Mouse (Mus musculus): ENCODE measurements around the gene Pirb. TPM values are rescaled to one million over a fixed set of nuclear protein-coding genes. Genes with fewer than 3 reads are reported as not detected.
"Not testable (repeated sequence)": the region's sequence is repeated elsewhere in the genome, so short reads cannot be mapped to it uniquely, and the experiment has no call there.

Gene Pirb
- 0.07 and 0.38 TPM in 2 replicates for polyA plus RNA-seq (2016; fragmentation: Nextera tagmentation; extraction: Ambion mirVana)

GRCm38 (mm10) chr7:3720268-3720667 lies at the start of gene Pirb:
TSS of gene Pirb (minus strand) at chr7:3720391.
- DNase-seq (ENCODE audit: low spot score); H3K4me3 ChIP-seq; H3K9me3 ChIP-seq; H3K36me3 ChIP-seq; H3K27ac ChIP-seq; H3K27me3 ChIP-seq (ENCODE audit: insufficient read depth, poor library complexity, severe bottlenecking); H3K4me1 ChIP-seq (replicated peaks): not testable (repeated sequence)
- WGBS: 64% methylated on average over 1 of the region's 3 CpGs

DNA sequence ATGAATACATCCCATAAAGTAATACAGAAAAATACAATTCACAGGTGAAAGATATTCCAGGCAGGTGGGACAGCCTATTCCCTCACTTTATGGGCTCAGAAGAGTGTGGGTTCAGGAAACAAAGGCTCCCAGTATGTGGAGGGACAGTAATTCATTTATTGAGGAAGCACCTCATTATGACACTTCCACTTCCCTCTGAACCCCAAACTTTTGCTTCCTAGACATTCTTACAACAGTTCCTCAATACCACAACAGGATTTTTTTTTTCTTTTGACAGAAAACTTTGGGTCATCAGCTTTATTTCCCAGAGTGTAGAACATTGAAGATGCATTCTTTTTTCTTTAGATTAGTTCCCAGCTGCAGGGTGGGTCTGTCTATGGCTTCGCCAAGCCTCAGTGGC lies 12.5 kb upstream of the Pirb start:
- not testable (repeated sequence) for DNase-seq (ENCODE audit: low spot score); H3K27me3 ChIP-seq (ENCODE audit: insufficient read depth, poor library complexity, severe bottlenecking); H3K4me3 ChIP-seq; H3K9me3 ChIP-seq; H3K27ac ChIP-seq; H3K36me3 ChIP-seq; H3K4me1 ChIP-seq (replicated peaks)
- WGBS: no CpG with 5 or more reads among the region's 1 CpGs

DNA sequence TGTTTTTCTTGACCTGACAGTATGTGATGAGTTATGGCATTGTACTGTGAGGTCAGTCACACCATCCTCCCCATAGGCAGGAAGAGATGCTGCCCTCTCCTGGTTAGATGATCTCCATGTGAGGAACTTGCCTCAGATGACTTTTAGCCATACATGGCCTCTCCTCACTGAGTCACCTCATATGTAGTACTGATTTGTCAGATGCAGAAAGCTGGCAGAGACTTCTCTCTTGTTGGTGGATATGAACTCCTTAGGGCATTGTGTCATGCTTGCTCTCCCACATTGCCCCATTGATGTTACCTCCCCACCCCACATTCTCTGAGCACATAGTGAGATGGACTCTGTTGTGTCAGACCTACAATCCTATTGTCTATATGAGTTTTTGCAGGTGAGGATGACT lies 5.3 kb upstream of the Pirb start:
- H3K27me3 ChIP-seq (ENCODE audit: insufficient read depth, poor library complexity, severe bottlenecking); DNase-seq (ENCODE audit: low spot score); H3K36me3 ChIP-seq; H3K4me1 ChIP-seq (replicated peaks); H3K9me3 ChIP-seq; H3K27ac ChIP-seq; H3K4me3 ChIP-seq: not testable (repeated sequence)

- WGBS: 70% methylated on average over 1 of the region's 1 CpGs
- DNase-seq (ENCODE audit: low spot score): no peak
- Histone ChIP-seq H3K4me1 (replicated peaks) (no peaks in the 10 kb centered on the region), H3K9me3 (no peaks in the 10 kb centered on the region), H3K27me3 (ENCODE audit: insufficient read depth, poor library complexity, severe bottlenecking) (no peaks in the 10 kb centered on the region), H3K27ac (no peak overlapping the region), H3K4me3 (no peak overlapping the region), H3K36me3 (no peaks in the 10 kb centered on the region)
Measured at GRCm38 (mm10) chr7:3715249-3715648, 4.9 kb downstream of the Pirb start.

- no peak overlapping the region for H3K4me3 ChIP-seq
- no peaks in the 10 kb centered on the region for H3K27me3 ChIP-seq (ENCODE audit: insufficient read depth, poor library complexity, severe bottlenecking)
- DNase-seq (ENCODE audit: low spot score): no peak
- H3K27ac ChIP-seq: no peak overlapping the region
- 53% methylated on average over 5 of the region's 5 CpGs for WGBS
- peaks cover 10% of the 10 kb centered on the region for H3K36me3 ChIP-seq
- no peaks in the 10 kb centered on the region for H3K9me3 ChIP-seq
- H3K4me1 ChIP-seq (replicated peaks): no peaks in the 10 kb centered on the region
Measured at GRCm38 (mm10) chr7:3712264-3712942, 7.8 kb downstream of the Pirb start.

DNA sequence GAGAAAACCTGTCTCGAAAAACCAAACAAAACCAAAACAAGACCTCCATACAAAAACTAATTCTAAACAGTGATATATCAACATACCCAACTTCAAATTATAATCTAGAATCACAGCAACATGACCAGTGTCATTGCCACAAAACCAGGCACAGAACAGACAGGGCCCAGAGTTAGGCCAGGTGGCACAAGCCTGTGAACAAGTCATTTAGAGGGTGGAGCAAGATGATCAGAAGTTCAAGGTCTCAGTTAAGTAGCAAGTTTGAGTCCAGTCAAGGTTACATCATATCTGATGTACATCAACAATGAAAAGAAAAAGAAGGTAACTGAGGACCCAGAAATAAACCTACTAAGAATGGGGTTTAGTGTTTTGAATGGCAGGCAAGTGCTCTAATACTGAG lies 11.2 kb downstream of the Pirb start:
- peaks cover 41% of the 10 kb centered on the region for H3K36me3 ChIP-seq
- peaks cover 19% of the 10 kb centered on the region for H3K4me1 ChIP-seq (replicated peaks)
- no peaks in the 10 kb centered on the region for H3K27me3 ChIP-seq (ENCODE audit: insufficient read depth, poor library complexity, severe bottlenecking)
- no peak for DNase-seq (ENCODE audit: low spot score)
- H3K27ac ChIP-seq: no peak overlapping the region
- H3K4me3 ChIP-seq: no peak overlapping the region
- 83% methylated on average over 1 of the region's 1 CpGs for WGBS
- no peaks in the 10 kb centered on the region for H3K9me3 ChIP-seq

- DNase-seq (ENCODE audit: low spot score): not testable (repeated sequence)
- WGBS: 43% methylated on average over 5 of the region's 5 CpGs
Measured at GRCm38 (mm10) chr7:3708447-3708980, 11.7 kb downstream of the Pirb start.

DNA sequence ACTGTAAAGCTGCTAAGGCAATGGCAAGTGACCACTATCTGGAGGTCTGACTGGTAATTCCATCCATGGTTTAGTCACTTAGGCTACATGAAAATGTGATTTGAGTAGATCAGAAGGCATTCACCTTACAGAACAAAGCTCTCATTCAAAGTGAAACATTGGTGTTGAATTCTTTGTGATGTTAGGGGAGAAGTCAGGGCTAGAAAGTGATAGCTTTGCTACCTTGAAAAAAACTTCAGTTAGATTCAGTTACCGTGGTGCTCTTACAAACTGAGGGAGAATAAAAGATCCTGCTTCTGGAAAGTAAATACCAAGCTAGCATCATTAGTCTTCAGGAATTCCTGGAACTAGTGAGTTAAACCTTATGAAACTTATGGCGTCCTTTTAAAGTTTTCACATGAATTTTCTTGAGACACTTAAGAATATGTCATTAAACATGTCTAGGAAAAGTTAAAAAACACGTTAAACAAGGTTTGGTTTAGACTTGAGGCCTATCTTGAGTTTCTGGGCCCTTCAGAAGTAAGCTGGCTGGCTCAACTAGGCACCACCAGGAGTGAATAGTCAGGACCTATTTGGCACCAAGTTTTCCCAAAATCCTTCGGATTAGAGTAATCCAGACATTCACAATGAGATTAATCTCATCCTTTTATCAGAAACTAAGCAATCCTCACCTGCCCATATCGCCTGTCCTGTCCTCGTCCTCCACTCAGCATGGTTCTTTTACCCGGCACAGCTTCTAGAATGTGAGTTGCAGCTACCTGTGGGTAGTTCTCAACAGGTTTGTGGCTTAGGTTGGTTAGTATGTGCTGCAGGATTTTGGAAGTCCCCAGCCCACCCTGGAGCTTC lies 12.4 kb downstream of the Pirb start:
- Histone ChIP-seq H3K4me3 (no peak overlapping the region), H3K4me1 (replicated peaks) (peaks cover 27% of the 10 kb centered on the region), H3K9me3 (no peaks in the 10 kb centered on the region), H3K27ac (no peak overlapping the region), H3K36me3 (peaks cover 41% of the 10 kb centered on the region), H3K27me3 (ENCODE audit: insufficient read depth, poor library complexity, severe bottlenecking) (no peaks in the 10 kb centered on the region)
- peak; percentile 33 for DNase-seq (ENCODE audit: low spot score)
- WGBS: 23% methylated on average over 7 of the region's 7 CpGs

More at GRCm38 (mm10) chr7:3708447-3708980, 11.7 kb downstream of the Pirb start:
- not testable (repeated sequence) for H3K9me3 ChIP-seq; H3K27me3 ChIP-seq (ENCODE audit: insufficient read depth, poor library complexity, severe bottlenecking); H3K4me3 ChIP-seq; H3K27ac ChIP-seq
- H3K36me3 ChIP-seq: peaks cover 41% of the 10 kb centered on the region
- peaks cover 20% of the 10 kb centered on the region for H3K4me1 ChIP-seq (replicated peaks)

- no peaks in the 10 kb centered on the region for H3K27me3 ChIP-seq (ENCODE audit: insufficient read depth, poor library complexity, severe bottlenecking)
- peaks cover 27% of the 10 kb centered on the region for H3K4me1 ChIP-seq (replicated peaks)
- peaks cover 41% of the 10 kb centered on the region for H3K36me3 ChIP-seq
- no peaks in the 10 kb centered on the region for H3K9me3 ChIP-seq
- 66% methylated on average over 4 of the region's 4 CpGs for WGBS
- 0 out of 2 replicates have a peak overlapping the region, but pooled peaks have one; percentile 18 for H3K4me3 ChIP-seq
- no peak for DNase-seq (ENCODE audit: low spot score)
- H3K27ac ChIP-seq: no peak overlapping the region
Measured at GRCm38 (mm10) chr7:3707027-3707426, 13.2 kb downstream of the Pirb start.

DNA sequence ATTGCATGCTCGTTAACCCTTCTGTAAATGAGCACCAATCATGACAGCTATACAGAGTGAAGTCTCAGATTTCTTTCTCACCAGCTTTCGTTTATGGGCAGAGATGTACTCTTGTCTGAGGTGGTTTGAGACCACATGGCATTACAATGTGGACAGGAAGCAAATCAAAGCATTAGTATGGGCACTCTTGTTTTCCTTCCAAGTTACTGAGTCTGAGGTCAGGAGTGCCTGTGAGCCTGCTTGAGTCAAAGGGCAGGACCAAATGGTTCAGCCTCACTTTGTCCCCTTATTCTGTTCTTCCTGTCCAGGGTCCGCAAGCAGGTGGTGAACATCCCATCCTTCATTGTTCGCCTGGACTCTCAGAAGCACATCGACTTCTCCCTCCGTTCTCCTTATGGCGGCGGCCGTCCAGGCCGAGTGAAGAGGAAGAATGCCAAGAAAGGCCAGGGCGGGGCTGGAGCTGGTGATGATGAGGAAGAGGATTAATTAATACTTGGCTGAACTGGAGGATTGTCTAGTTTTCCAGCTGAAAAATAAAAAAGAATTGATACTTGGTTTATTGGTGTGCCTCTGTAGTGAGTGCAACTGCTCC lies 13.8 kb downstream of the Pirb start:
- Histone ChIP-seq H3K4me1 (replicated peaks) (peaks cover 27% of the 10 kb centered on the region), H3K4me3 (peak overlapping the region; percentile 89), H3K27me3 (ENCODE audit: insufficient read depth, poor library complexity, severe bottlenecking) (no peaks in the 10 kb centered on the region), H3K9me3 (no peaks in the 10 kb centered on the region), H3K27ac (no peak overlapping the region; the same call in 1 of the 2 replicates), H3K36me3 (peaks cover 45% of the 10 kb centered on the region)
- DNase-seq (ENCODE audit: low spot score): no peak
- 68% methylated on average over 11 of the region's 11 CpGs for WGBS

DNA sequence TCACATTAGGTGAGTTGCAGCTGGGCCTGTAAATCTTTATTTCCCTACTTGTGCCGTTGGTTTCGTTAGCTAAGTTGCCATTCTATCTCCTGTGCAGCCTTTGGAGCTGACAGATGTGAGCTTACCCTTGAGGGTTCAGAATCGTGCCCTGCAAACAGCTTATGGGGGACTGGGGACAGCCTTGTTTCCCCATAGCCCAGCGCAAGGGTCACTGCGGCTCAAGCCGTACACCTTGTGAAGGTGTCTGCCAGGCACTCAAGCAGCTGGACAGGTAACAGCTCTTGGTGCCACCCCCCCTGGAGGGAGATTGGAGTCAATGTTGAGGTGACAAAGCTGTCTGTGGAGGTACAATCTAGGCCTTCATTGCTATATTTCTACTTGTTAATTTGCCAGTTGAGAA lies 14.3 kb downstream of the Pirb start:
- DNase-seq (ENCODE audit: low spot score): no peak
- peaks cover 27% of the 10 kb centered on the region for H3K4me1 ChIP-seq (replicated peaks)
- H3K27ac ChIP-seq: peak overlapping the region; percentile 64
- H3K4me3 ChIP-seq: peak overlapping the region; percentile 89
- WGBS: 44% methylated on average over 6 of the region's 6 CpGs
- no peaks in the 10 kb centered on the region for H3K9me3 ChIP-seq
- H3K27me3 ChIP-seq (ENCODE audit: insufficient read depth, poor library complexity, severe bottlenecking): no peaks in the 10 kb centered on the region
- H3K36me3 ChIP-seq: peaks cover 50% of the 10 kb centered on the region

DNA sequence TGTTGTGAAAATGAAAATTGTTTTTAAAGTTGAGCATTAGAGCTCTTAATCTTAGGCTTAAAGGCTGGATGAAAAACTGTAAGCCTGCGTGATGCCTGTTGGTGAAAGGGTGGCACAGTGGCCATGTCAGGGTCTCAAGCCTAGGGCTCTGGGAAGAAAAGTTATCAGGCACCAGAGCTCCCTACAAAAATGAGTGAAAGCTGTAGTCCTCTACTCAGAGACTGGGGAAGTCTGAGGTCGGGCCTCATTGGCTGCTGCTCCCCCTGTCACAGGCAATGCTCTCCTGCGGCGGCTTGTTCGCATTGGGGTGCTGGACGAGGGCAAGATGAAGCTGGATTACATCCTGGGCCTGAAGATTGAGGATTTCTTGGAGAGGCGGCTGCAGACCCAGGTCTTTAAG lies 14.7 kb downstream of the Pirb start:
- Histone ChIP-seq H3K4me1 (replicated peaks) (peaks cover 27% of the 10 kb centered on the region), H3K27ac (peak overlapping the region; percentile 97), H3K36me3 (peaks cover 55% of the 10 kb centered on the region), H3K4me3 (peak overlapping the region; percentile 89)
- not testable (repeated sequence) for H3K27me3 ChIP-seq (ENCODE audit: insufficient read depth, poor library complexity, severe bottlenecking); DNase-seq (ENCODE audit: low spot score); H3K9me3 ChIP-seq
- WGBS: 6% methylated on average over 7 of the region's 7 CpGs

DNA sequence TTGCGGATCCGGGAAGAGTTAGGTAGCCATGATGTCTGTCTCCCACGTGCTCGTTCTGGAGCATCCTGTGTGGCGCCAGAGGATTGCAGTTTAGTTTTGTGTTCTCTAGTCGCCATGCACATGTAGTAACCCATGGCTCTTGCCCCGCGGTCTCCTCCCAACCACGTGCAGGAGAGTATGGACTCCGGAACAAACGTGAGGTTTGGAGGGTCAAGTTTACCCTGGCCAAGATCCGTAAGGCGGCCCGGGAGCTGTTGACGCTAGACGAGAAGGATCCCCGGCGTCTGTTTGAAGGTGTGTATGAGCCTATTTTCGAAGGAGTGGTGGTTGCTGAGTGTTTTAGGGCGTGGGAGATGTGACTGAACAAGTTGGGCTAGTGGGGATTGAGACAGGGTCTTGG lies 15.7 kb downstream of the Pirb start:
- Histone ChIP-seq H3K4me3 (peak overlapping the region; percentile 89), H3K27ac (peak overlapping the region; percentile 97), H3K9me3 (no peaks in the 10 kb centered on the region), H3K36me3 (peaks cover 65% of the 10 kb centered on the region), H3K27me3 (ENCODE audit: insufficient read depth, poor library complexity, severe bottlenecking) (no peaks in the 10 kb centered on the region), H3K4me1 (replicated peaks) (peaks cover 27% of the 10 kb centered on the region)
- DNase-seq (ENCODE audit: low spot score): no peak
- WGBS: under 1% methylated on average over 20 of the region's 20 CpGs

All from hindbrain, embryonic 10.5 days (tissue).